Mouse (Mus musculus): Measurements from ENCODE around the gene Upf2.
"Not testable (repeated sequence)": the region's sequence is repeated elsewhere in the genome, so short reads cannot be mapped to it uniquely, and the experiment has no call there.

Upf2 gene

DNA sequence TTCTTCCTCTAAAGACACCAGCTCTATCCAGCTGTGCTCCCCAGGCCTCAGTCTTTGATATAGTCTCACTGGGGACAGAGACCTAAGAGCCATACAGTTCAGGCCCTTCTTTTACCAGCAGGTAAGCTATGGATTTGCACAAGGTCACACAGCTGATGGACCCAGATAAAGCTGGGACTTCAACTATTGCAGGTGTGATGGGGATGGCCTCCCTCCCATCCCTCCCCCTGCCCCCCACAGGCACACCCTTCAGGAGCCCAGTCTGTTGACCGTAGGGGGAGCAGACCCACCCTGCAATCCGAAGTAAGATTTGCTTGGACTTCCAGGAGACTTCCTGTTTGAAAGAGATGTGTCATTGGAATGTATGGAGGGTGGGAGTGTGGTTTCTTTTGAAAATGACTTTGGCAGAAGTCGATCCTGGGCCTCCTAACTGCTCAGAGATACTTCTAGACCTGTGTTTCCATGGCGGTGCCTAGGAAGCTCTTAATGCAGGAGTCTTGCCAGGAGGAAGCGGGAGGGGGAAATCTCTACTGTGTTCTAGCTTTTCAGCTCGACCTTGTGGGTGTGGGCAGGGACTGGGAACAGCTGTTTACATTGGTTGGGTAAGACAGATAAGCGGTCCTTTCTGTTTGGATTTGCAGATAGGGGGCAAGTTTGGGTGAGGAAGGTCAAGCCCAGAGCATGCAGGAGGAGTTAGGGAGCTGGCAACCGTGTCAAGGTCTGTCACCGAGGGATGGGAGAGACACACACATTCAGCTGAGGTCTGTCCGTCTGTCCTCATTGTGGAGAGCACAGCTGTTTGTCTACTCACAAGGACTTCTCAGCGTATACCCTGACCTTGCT, 120.5 kb downstream of the Upf2 start:
- DNase-seq (ENCODE audit: low spot score in 2 of 2) = peak; percentile 36 to 46

GRCm38 (mm10) chr2:6072685-6073260, 121.5 kb downstream of the Upf2 start:
- DNase-seq (ENCODE audit: low spot score in 2 of 2) = no peak

- DNase-seq (ENCODE audit: low spot score in 2 of 2) = peak in 1 of 2 experiments; percentile 52
Observed at GRCm38 (mm10) chr2:6074891-6075529, 123.7 kb downstream of the Upf2 start.

DNA sequence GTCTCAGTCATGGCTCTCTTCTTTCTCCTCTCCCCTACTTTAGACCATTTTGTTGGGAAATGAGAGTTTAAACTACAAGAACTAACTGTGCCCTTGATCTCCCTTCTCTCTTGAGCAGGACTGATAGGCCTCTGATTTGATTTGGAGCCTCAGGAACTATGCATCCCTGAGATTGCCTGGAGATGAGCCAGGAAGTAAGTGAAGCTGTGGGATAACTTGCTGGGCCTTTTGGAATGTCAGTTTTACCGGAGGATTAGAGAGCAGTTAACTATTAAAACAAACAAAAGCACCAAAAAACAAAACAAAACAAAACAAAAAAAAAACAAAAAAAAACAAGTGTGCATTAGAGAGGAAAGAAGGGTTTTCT, 124.2 kb downstream of the Upf2 start:
- no peak for DNase-seq (ENCODE audit: low spot score in 2 of 2)

- DNase-seq (ENCODE audit: low spot score in 2 of 2) = no peak
Observed at GRCm38 (mm10) chr2:6080037-6080436, 128.8 kb downstream of the Upf2 start.

- DNase-seq (ENCODE audit: low spot score in 2 of 2) = peak; percentile 34 to 60
Observed at GRCm38 (mm10) chr2:6081108-6081507, 129.8 kb downstream of the Upf2 start.

DNA sequence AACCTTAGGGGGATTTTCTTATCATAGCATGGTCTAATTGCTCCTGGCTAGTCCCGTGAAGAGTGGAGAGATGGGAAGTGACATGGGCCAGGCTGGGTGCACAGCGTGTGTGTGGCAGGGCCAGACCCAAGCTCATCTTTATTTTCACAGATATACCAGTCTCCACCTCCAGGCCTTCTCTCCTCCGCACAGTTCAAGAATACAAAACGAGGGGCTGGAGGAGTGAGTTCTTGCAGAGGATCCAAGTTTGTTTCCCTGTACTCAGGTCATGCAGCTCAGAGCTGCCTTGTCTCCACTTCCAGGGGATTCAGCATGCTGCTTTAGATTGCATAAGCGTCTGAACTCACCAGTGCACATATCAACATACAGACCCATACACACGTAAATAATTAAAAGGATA, 131.3 kb downstream of the Upf2 start:
- no peak for DNase-seq (ENCODE audit: low spot score in 2 of 2)

DNA sequence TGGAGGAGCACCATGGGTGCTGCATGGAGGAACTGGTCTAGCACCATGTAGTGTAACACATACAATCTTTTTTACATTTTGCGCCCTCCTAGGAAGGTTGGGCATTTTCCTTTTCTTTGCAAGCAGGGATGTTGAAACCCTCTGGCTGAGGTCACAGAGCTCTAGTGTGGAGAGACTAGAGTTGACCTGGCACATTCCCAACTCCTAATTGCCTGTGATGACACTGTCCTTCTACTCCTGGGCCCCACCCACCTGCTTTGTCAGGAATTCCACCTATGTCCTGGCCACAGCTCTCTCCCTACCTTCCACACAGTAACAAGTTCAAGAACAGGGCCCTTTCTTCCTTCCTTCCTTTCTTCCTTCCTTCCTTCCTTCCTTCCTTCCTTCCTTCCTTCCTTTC, 132.4 kb downstream of the Upf2 start:
- DNase-seq (ENCODE audit: low spot score in 2 of 2) = no peak

- DNase-seq (ENCODE audit: low spot score in 2 of 2) = no peak
Observed at GRCm38 (mm10) chr2:6085622-6086530, 134.6 kb downstream of the Upf2 start.

GRCm38 (mm10) chr2:6087151-6087550, 135.9 kb downstream of the Upf2 start:
- DNase-seq (ENCODE audit: low spot score in 2 of 2) = peak in 1 of 2 experiments; percentile 46

- DNase-seq (ENCODE audit: low spot score in 2 of 2) = not testable (repeated sequence)
Observed at GRCm38 (mm10) chr2:6089941-6090340, 138.7 kb downstream of the Upf2 start.

GRCm38 (mm10) chr2:6097113-6097716, 145.9 kb downstream of the Upf2 start:
- no peak for DNase-seq (ENCODE audit: low spot score in 2 of 2)

DNA sequence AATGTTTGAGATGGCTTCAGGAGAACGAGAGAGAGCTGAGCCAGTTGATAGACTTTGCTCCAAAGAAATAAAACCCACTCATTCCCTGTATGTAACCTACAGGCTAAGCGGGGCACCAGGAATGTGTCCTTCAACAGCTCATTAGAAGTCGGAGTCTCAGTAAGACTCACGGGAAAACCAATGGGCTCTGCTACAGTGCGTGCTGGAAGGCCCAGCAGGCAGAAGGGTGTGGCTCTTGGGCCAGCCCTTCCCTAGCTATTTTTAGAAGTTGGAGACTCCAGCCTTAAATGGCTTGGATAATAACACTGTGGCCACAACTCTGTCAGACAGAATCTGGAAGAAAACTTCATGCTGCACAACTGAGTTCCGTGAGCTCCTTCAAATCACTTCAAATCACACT, 147.7 kb downstream of the Upf2 start:
- no peak for DNase-seq (ENCODE audit: low spot score in 2 of 2)

DNA sequence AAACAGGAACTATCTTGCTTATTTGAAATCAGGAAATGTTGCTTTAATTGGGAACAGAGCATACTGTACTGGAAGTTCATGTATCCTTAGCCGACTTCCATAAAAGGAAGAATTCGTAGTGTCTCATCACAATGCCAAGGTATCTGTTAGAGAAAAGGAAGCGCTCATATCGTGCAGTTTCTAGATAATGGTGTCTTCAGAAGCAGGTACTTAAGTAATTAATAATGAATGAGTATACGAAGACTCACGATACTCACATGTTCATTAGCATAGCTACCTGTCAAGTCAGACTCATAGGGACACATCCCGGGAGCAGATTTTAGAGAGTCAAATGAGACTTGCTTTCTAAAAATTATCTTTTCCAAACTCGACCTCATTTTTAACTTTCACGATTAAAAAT, 148.2 kb downstream of the Upf2 start:
- no peak for DNase-seq (ENCODE audit: low spot score in 2 of 2)

GRCm38 (mm10) chr2:6100027-6100749, 148.9 kb downstream of the Upf2 start:
- DNase-seq (ENCODE audit: low spot score in 2 of 2) = no peak

- DNase-seq (ENCODE audit: low spot score in 2 of 2) = no peak
Observed at GRCm38 (mm10) chr2:6100755-6101154, 149.5 kb downstream of the Upf2 start.

DNA sequence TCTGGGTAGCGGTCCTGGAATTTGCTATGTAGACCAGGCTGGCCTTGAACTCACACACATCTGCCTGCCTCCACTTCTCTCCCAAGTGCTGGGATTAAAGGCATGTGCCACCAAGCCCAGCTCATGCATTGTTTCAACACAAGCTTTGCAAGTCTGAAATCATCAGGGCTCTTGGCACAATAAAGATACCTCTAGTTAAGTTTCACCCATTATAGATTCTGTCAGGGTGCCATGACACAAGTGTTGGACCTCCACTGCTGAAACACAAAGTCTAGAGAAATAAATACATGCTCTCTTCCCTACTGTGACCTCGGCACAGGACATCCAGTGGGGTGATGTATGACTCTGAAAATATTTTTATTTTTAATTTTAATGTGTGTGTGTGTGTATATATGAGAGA, 154.2 kb downstream of the Upf2 start:
- no peak for DNase-seq (ENCODE audit: low spot score in 2 of 2)

Measured in urinary bladder, postnatal 36 days (tissue).